Mouse (Mus musculus): Measurements from ENCODE around the gene Abhd15. TPM values are rescaled to one million over a fixed set of nuclear protein-coding genes. Genes with fewer than 3 reads are reported as not detected.

Gene Abhd15
- polyA plus RNA-seq, 1 experiment: 3.8 TPM

GRCm38 (mm10) chr11:77506941-77507340 lies 8.0 kb upstream of the Abhd15 start:
- peaks cover 21% of the 10 kb centered on the region for H3K4me1 ChIP-seq (ENCODE audit: control insufficient read depth, insufficient read depth, low read length)
- peak; percentile 3 for DNase-seq
- TF ChIP-seq POLR2A (IDR thresholded peaks at IDR 0.05; ENCODE audit: borderline replicate concordance, extremely low read depth, low read depth, low read length) (no peak), CTCF (IDR thresholded peaks at IDR 0.05; ENCODE audit: insufficient read depth, low read length) (no peak)
- WGBS: 82% methylated on average over 6 of the region's 6 CpGs
- no peak overlapping the region for H3K4me3 ChIP-seq (replicated peaks; ENCODE audit: extremely low read depth, low read depth, low read length)

GRCm38 (mm10) chr11:77507426-77507825 lies 7.5 kb upstream of the Abhd15 start:
- WGBS: 65% methylated on average over 4 of the region's 4 CpGs
- Histone ChIP-seq H3K4me1 (ENCODE audit: control insufficient read depth, insufficient read depth, low read length) (peaks cover 23% of the 10 kb centered on the region), H3K4me3 (replicated peaks; ENCODE audit: extremely low read depth, low read depth, low read length) (no peak overlapping the region)
- DNase-seq: no peak
- TF ChIP-seq CTCF (IDR thresholded peaks at IDR 0.05; ENCODE audit: insufficient read depth, low read length): no peak
- no peak for TF ChIP-seq POLR2A (IDR thresholded peaks at IDR 0.05; ENCODE audit: borderline replicate concordance, extremely low read depth, low read depth, low read length)

GRCm38 (mm10) chr11:77508068-77509021 lies 6.6 kb upstream of the Abhd15 start:
- TF ChIP-seq CTCF (IDR thresholded peaks at IDR 0.05; ENCODE audit: insufficient read depth, low read length): peak; percentile 40
- TF ChIP-seq POLR2A (IDR thresholded peaks at IDR 0.05; ENCODE audit: borderline replicate concordance, extremely low read depth, low read depth, low read length): no peak
- WGBS: 23% methylated on average over 49 of the region's 49 CpGs
- peak; percentile 80 for DNase-seq

GRCm38 (mm10) chr11:77511336-77511735 lies 3.6 kb upstream of the Abhd15 start:
- no peak for DNase-seq
- H3K4me3 ChIP-seq (replicated peaks; ENCODE audit: extremely low read depth, low read depth, low read length): no peak overlapping the region
- WGBS: 57% methylated on average over 5 of the region's 5 CpGs
- TF ChIP-seq POLR2A (IDR thresholded peaks at IDR 0.05; ENCODE audit: borderline replicate concordance, extremely low read depth, low read depth, low read length) (no peak), CTCF (IDR thresholded peaks at IDR 0.05; ENCODE audit: insufficient read depth, low read length) (no peak)
- peaks cover 21% of the 10 kb centered on the region for H3K4me1 ChIP-seq (ENCODE audit: control insufficient read depth, insufficient read depth, low read length)

More at GRCm38 (mm10) chr11:77508068-77509021, 6.6 kb upstream of the Abhd15 start:
- Histone ChIP-seq H3K4me1 (ENCODE audit: control insufficient read depth, insufficient read depth, low read length) (peaks cover 17% of the 10 kb centered on the region), H3K4me3 (replicated peaks; ENCODE audit: extremely low read depth, low read depth, low read length) (peak overlapping the region; percentile 64)

DNA sequence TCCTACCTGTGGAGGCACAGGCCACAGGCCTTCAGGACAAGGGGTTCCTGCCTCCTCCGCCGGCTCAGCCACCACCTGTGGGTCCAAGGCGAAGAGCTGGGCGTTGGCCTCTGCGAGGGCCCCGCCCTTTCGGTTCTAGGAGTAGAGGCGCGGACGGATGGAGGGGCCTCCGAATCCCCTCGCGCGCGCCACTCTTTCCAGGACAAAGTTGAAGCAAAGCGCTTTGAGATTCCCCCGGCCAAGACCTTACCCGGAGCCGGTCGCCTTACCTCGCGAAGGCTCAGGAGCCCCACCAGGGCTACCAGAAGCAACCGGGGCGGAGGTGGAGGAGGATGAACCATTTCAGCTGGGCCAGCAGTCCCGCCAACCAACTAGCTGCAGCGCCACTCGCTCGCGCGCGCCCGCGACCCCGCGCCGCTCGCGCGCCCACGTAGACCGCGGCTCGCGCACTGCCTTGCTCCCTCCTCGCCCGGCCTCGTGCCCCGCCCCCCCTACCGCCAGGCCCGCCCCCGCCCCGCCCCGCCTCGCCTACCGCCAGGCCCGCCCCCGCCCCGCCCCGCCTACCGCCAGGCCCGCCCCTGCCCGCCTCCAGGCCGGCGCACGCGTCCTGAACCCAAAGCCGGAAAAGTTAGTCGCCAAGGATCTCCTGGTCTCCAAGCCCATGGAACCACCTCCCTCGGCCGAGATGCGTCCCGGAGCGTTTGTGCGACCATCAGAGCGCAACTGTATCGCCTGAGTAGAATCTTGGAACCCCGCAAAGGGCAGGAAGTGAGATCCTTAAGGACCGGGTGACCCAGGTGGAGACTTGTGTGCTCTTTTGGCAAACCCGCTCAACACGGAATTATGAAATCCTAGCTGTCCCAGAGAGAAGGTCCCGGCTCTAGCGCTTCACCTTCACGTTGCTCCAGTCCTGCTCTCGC lies 1.8 kb upstream of the Abhd15 start:
- H3K4me1 ChIP-seq (ENCODE audit: control insufficient read depth, insufficient read depth, low read length): peaks cover 20% of the 10 kb centered on the region

GRCm38 (mm10) chr11:77513811-77514170 lies 1.1 kb upstream of the Abhd15 start:
- Histone ChIP-seq H3K4me1 (ENCODE audit: control insufficient read depth, insufficient read depth, low read length) (peaks cover 15% of the 10 kb centered on the region), H3K4me3 (replicated peaks; ENCODE audit: extremely low read depth, low read depth, low read length) (peak overlapping the region; percentile 74)
- DNase-seq: no peak
- 9% methylated on average over 10 of the region's 10 CpGs for WGBS
- TF ChIP-seq POLR2A (IDR thresholded peaks at IDR 0.05; ENCODE audit: borderline replicate concordance, extremely low read depth, low read depth, low read length): no peak
- no peak for TF ChIP-seq CTCF (IDR thresholded peaks at IDR 0.05; ENCODE audit: insufficient read depth, low read length)

More for the DNA sequence above, 1.8 kb upstream of the Abhd15 start:
- TF ChIP-seq POLR2A (IDR thresholded peaks at IDR 0.05; ENCODE audit: borderline replicate concordance, extremely low read depth, low read depth, low read length): peak; percentile 84; the same call in 1 of the 2 replicates
- TF ChIP-seq CTCF (IDR thresholded peaks at IDR 0.05; ENCODE audit: insufficient read depth, low read length): no peak
- under 1% methylated on average over 77 of the region's 84 CpGs for WGBS
- H3K4me3 ChIP-seq (replicated peaks; ENCODE audit: extremely low read depth, low read depth, low read length): peak overlapping the region; percentile 84
- peak; percentile 82 for DNase-seq

DNA sequence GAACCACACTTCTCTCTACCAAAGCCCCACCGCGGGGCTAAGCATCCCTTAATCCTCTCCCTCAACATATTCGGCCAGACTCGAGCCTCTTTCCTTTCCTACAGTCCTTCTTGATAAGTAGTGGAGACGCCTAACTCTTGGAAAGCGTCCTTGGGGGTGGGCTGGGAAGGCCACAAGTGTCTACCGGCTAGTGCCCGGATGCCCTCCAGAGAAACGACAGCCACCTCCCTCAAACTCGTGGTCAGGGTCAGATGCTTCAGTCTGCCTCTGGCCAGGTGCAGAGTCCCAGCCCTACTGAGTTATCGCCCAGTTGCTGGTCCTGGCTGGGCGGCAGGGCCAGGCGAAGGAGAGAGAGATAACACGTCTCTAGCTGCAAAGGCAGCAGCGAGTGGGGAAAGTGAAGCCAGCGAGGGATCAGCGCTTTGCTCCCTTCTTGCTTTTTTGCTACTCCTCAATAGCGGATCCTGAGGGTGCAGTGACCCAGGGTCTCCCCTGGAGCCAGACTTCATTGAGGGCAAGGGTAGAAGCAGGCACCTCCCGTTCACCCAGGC lies 565 bp upstream of the Abhd15 start:
- 22% methylated on average over 19 of the region's 19 CpGs for WGBS
- peaks cover 18% of the 10 kb centered on the region for H3K4me1 ChIP-seq (ENCODE audit: control insufficient read depth, insufficient read depth, low read length)
- peak overlapping the region; percentile 48 for H3K4me3 ChIP-seq (replicated peaks; ENCODE audit: extremely low read depth, low read depth, low read length)
- TF ChIP-seq CTCF (IDR thresholded peaks at IDR 0.05; ENCODE audit: insufficient read depth, low read length): no peak
- no peak; the same call in 1 of the 2 replicates for TF ChIP-seq POLR2A (IDR thresholded peaks at IDR 0.05; ENCODE audit: borderline replicate concordance, extremely low read depth, low read depth, low read length)
- DNase-seq: peak; percentile 40

GRCm38 (mm10) chr11:77515637-77516552 lies 974 bp downstream of the Abhd15 start, which contains the start of gene Trp53i13:
TSS of gene Trp53i13 (minus strand) at chr11:77515980.
- peaks cover 21% of the 10 kb centered on the region for H3K4me1 ChIP-seq (ENCODE audit: control insufficient read depth, insufficient read depth, low read length)

More at GRCm38 (mm10) chr11:77515637-77516552, 974 bp downstream of the Abhd15 start, which contains the start of gene Trp53i13:
- WGBS: 18% methylated on average over 39 of the region's 39 CpGs
- TF ChIP-seq CTCF (IDR thresholded peaks at IDR 0.05; ENCODE audit: insufficient read depth, low read length) (no peak), POLR2A (IDR thresholded peaks at IDR 0.05; ENCODE audit: borderline replicate concordance, extremely low read depth, low read depth, low read length) (no peak)
- H3K4me3 ChIP-seq (replicated peaks; ENCODE audit: extremely low read depth, low read depth, low read length): peak within 1 kb of the TSS; percentile 58
- no peak for DNase-seq

Data from lung, adult 2 months (tissue).